Mouse (Mus musculus): Measurements from ENCODE around the gene Pitpnb.

Pitpnb gene

GRCm38 (mm10) chr5:111330417-111331098 is at the start of gene Pitpnb:
Gene Pitpnb (plus strand): TSS chr5:111330763.
- DNase-seq (ENCODE audit: extremely low read depth, insufficient read length, low spot score) = peak; percentile 95

GRCm38 (mm10) chr5:111284420-111285175 is 46.0 kb upstream of the Pitpnb start:
- DNase-seq (ENCODE audit: extremely low read depth, insufficient read length, low spot score) = no peak

- no peak for DNase-seq (ENCODE audit: extremely low read depth, insufficient read length, low spot score)
These were observed 43.0 kb upstream of the Pitpnb start for GRCm38 (mm10) chr5:111287571-111287970.

- DNase-seq (ENCODE audit: extremely low read depth, insufficient read length, low spot score) = no peak
These were observed 42.1 kb upstream of the Pitpnb start for GRCm38 (mm10) chr5:111288486-111288885.

GRCm38 (mm10) chr5:111290071-111290470 is 40.5 kb upstream of the Pitpnb start:
- DNase-seq (ENCODE audit: extremely low read depth, insufficient read length, low spot score) = no peak

GRCm38 (mm10) chr5:111291639-111292038 is 38.9 kb upstream of the Pitpnb start:
- no peak for DNase-seq (ENCODE audit: extremely low read depth, insufficient read length, low spot score)

GRCm38 (mm10) chr5:111297801-111298200 is 32.8 kb upstream of the Pitpnb start:
- DNase-seq (ENCODE audit: extremely low read depth, insufficient read length, low spot score) = no peak

GRCm38 (mm10) chr5:111298706-111299105 is 31.9 kb upstream of the Pitpnb start:
- DNase-seq (ENCODE audit: extremely low read depth, insufficient read length, low spot score) = no peak

GRCm38 (mm10) chr5:111300776-111301175 is 29.8 kb upstream of the Pitpnb start:
- DNase-seq (ENCODE audit: extremely low read depth, insufficient read length, low spot score) = no peak

GRCm38 (mm10) chr5:111301736-111302135 is 28.8 kb upstream of the Pitpnb start:
- DNase-seq (ENCODE audit: extremely low read depth, insufficient read length, low spot score) = no peak

- DNase-seq (ENCODE audit: extremely low read depth, insufficient read length, low spot score) = no peak
These were observed 25.8 kb upstream of the Pitpnb start for GRCm38 (mm10) chr5:111304730-111305129.

- DNase-seq (ENCODE audit: extremely low read depth, insufficient read length, low spot score) = peak; percentile 14
These were observed 20.4 kb upstream of the Pitpnb start for GRCm38 (mm10) chr5:111310185-111310584.

- DNase-seq (ENCODE audit: extremely low read depth, insufficient read length, low spot score) = no peak
These were observed 16.7 kb upstream of the Pitpnb start for GRCm38 (mm10) chr5:111313833-111314232.

GRCm38 (mm10) chr5:111315061-111315460 is 15.5 kb upstream of the Pitpnb start:
- no peak for DNase-seq (ENCODE audit: extremely low read depth, insufficient read length, low spot score)

GRCm38 (mm10) chr5:111317526-111317925 is 13.0 kb upstream of the Pitpnb start:
- no peak for DNase-seq (ENCODE audit: extremely low read depth, insufficient read length, low spot score)

- no peak for DNase-seq (ENCODE audit: extremely low read depth, insufficient read length, low spot score)
These were observed 11.6 kb upstream of the Pitpnb start for GRCm38 (mm10) chr5:111318946-111319345.

GRCm38 (mm10) chr5:111325813-111326212 is 4.8 kb upstream of the Pitpnb start:
- DNase-seq (ENCODE audit: extremely low read depth, insufficient read length, low spot score) = no peak

- DNase-seq (ENCODE audit: extremely low read depth, insufficient read length, low spot score) = no peak
These were observed 3.1 kb upstream of the Pitpnb start for GRCm38 (mm10) chr5:111327420-111327819.

GRCm38 (mm10) chr5:111329782-111330416 is 664 bp upstream of the Pitpnb start:
- DNase-seq (ENCODE audit: extremely low read depth, insufficient read length, low spot score) = no peak

GRCm38 (mm10) chr5:111331099-111331435 is 504 bp downstream of the Pitpnb start:
- no peak for DNase-seq (ENCODE audit: extremely low read depth, insufficient read length, low spot score)

GRCm38 (mm10) chr5:111335939-111336691 is 5.6 kb downstream of the Pitpnb start:
- no peak for DNase-seq (ENCODE audit: extremely low read depth, insufficient read length, low spot score)

All from 3134 (cell line).